Mouse (Mus musculus): ENCODE data around the gene Rbm25.

The Rbm25 gene

GRCm38 (mm10) chr12:83732225-83732624 lies 101.2 kb downstream of the Rbm25 start:
- no peak for DNase-seq (ENCODE audit: low spot score in 2 of 2)

Data from urinary bladder, postnatal 36 days (tissue).